Mouse (Mus musculus): ENCODE data around the gene Gm20662.

The Gm20662 gene

GRCm38 (mm10) chr9:108073141-108073930, 77.2 kb downstream of the Gm20662 start:
- in situ Hi-C loops (cut with MboI, MseI): no loop called here

GRCm38 (mm10) chr9:108080168-108080567, 84.0 kb downstream of the Gm20662 start, which contains the start of gene Mst1:
Gene Mst1 (plus strand): TSS chr9:108080436.
- in situ Hi-C loops (cut with MboI, MseI): no loop called here

GRCm38 (mm10) chr9:108082549-108082948, 86.4 kb downstream of the Gm20662 start:
- in situ Hi-C loops (cut with MboI, MseI): no loop called here

- in situ Hi-C loops (cut with MboI, MseI): no loop called here
These were observed 86.9 kb downstream of the Gm20662 start, which contains the start of gene Rnf123 for GRCm38 (mm10) chr9:108082988-108083431. Gene Rnf123 (minus strand): TSS chr9:108083346.

- in situ Hi-C loops (cut with MboI, MseI): no loop called here
These were observed 87.4 kb downstream of the Gm20662 start for GRCm38 (mm10) chr9:108083561-108083960.

- in situ Hi-C loops (cut with MboI, MseI): no loop called here
These were observed 89.1 kb downstream of the Gm20662 start for GRCm38 (mm10) chr9:108085261-108085660.

GRCm38 (mm10) chr9:108090611-108091120, 94.5 kb downstream of the Gm20662 start:
- in situ Hi-C loops (cut with MboI, MseI): no loop called here

- in situ Hi-C loops (cut with MboI, MseI): no loop called here
These were observed 97.4 kb downstream of the Gm20662 start for GRCm38 (mm10) chr9:108093586-108093985.

- in situ Hi-C loops (cut with MboI, MseI): no loop called here
These were observed 98.2 kb downstream of the Gm20662 start, which contains the start of gene Apeh for GRCm38 (mm10) chr9:108094184-108094941. Gene Apeh (minus strand): TSS chr9:108094606.
